Mouse (Mus musculus): ENCODE measurements around the gene Slc27a1.

Slc27a1 gene

DNA sequence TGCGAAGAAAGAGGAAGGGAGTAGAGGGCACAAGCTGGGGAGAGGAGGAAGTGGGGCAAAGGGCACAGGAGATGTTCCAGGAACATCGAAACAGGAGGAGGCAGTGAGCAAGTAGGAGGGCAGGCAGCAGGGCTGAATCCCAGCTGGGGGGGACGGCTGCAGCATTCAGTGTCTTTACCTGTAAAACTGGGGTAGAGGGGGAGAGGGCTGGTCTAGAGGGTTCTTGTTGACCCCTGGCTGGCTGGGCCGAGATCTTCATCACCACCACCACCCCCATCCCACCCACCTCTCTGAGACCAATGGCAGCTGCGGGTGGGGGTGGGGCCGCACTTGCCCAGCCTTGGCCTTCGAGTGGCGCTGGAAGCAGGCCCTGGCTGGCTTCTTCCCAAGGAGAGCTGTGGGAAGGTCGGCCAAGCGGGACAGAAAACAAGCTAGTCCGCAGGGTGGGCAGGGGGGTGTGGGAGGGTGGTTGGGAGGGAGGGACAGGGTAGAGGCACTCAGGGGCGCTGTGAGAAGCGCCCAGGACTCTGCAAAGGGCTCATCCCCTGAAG, at the start of gene Slc27a1:
TSS of gene Slc27a1 (plus strand) at position 496 of the 551 bp plus-strand sequence.
- DNase-seq = peak; percentile 60

DNA sequence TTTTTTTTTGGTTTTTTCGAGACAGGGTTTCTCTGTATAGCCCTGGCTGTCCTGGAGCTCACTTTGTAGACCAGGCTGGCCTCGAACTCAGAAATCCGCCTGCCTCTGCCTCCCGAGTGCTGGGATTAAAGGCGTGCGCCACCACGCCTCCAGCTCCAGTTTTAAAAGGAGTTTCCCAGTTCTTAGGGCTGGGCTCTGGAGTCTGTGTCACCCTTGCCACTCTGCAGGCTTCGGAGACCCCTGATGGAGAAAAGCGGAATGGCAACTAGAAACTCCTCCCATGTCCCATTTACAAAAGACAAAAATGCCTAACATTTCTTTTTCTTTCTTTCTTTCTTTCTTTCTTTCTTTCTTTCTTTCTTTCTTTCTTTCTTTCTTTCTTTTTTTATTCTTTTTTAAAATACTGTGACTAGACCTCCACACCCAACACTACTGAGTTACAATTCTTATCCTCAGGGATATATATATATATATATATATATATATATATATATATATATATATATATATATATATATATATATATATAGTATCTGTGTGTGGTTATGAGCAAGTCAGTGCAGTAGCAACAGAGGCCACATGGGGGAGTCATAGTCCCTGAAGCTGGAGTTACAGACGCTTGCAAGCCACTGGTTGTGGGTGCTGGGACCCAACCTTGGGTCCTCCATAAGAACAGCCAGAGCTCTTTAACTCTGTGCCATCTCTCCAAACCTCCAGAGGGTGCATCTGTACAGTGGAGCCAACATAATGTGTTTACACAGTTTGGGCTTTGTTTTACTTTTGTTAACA, 49.5 kb upstream of the Slc27a1 start:
- peak; percentile 57 for DNase-seq

DNA sequence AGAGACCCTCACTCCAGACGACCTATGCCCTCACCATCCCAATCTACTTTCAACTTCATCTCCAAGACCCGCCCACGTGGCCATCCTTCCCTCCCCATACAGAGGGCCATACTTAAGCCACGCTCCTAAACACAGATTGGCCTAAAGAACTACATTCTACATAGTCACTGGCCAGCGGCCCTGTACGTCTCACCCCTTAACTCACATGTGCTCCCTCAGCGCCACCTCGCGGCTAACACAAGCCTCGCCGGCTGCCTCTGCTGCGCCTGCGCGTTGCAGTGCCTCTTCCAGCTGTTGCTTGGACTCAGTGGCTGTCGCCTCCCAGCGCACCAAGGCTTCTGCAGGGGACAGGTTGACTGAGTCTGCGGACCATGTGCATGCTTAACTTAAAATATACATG, 47.0 kb upstream of the Slc27a1 start:
- peak; percentile 91 for DNase-seq

DNA sequence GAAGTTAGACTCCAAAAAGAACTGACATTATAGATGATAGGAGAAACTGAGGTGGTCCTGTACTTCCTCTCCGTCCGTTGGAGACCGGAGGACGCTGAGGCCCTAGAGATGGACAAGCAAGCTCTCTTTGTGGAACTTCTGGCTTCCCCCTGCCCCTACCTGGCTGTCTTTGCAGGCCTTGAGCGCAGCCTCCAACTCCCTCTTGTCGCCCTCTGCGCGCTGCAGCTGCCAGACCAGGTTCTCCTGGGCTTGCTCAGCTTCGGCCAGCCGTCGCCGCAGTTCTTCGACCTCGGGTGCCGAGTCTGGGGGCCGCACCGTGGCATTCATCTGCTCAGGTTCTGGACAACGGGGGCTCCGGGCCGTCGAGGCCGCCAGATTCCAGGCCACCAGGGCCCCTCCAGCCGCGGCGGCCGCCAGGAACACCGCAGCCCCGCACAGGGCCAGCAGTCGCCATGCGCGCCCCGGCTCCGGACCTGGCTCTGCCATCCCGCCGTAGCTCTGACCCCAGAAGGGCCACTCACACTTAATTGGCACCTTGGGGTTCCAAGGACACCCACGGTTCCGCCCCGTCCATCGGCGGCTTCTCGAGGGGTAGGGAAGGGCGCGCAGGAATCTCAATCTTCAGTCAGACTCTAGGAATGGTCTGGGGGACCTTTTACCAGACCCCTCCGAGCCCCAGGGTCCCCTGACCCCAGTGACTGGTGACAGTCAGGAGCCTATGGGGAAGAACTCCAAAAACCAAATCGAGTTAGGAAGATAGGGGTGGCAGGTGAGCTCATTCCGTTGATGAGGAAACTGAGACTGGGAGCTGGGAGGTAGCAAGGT, 43.2 kb upstream of the Slc27a1 start, which contains the start of gene Ccdc194:
TSS of gene Ccdc194 (minus strand) at position 486 of the 825 bp plus-strand sequence.
- DNase-seq = no peak

DNA sequence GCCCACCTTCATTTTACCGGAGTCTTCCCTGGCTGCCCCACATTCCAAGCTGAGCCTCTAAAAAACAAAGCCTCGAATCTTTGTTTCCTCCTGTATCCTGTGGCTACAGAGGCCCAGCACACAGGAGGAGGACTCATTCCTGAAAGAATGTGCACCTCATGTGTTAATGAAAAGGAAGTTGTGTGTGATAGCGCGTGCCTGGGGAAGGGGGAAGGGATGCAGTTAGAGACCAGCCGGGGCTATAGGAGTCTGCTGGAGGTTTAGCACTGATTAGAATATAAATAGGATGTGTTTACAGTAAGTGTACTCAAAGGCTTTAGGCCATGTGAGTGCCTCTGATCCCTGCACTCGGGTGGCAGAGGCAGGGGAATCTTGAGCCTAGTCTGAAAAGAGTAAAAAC, 42.4 kb upstream of the Slc27a1 start:
- no peak for DNase-seq

DNA sequence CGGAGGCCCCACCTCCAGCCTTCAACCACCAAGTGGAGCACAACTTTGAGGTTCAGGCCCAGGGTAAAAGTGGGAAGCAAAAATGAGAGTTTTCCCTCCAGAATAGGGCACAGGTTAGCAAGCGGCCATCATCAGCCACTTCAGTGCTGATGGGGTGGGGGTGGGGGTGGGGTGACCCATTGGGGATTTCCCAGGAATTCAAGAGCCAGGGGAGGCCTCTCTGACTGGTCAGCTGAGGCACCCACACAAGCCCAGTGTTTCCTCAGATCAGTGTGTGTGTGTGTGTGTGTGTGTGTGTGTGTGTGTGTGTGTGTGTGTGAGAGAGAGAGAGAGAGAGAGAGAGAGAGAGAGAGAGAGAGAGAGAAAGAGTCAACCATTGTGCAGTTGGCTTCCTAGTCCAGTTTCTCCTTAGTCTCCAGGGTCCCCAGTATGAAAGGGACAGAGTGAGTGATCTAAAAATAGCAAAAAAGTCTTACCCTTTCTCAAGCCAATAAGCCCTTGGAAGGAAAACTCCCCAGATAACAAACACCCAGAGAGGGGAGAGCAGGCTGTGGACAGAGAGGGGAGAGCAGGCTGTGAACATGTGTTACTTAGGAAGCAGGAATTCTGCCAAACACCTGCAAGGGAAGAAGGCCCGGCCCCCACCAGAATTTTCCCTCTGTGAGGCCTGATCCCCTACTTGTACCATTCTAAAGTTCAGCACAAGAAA, 41.4 kb upstream of the Slc27a1 start:
- no peak for DNase-seq

DNA sequence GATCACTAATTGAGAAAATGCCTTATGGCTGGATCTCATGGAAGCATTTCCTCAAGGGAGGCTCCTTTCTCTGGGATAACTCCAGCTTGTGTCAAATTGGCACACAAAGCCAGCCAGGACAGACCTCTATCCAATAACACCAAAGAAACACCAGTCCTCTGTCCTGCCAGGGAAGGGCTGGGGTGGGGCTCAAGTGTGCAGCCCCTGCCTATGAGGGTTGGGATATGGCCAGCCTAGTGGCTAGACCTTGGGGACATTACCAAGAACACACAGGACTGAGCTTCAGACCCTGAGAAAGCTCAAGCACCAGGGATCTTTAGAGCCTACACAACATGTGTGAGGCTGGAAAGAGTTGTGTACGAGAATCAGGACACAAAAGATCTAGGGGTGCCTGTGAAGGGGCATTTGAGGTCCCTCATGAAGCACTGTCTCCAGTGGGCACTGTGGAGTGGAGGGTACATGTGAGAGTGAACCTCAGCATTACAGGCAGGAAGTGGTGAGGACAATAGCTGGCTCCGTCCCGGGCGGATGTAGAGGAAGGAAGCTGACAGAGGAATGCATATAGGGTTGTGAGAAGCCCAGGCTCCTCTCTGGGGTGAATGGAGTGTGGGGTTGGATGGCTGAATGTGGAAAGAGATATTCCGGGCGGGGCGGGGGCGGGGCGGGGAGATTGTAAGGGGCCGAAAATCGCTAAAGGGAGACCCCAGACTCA, 40.2 kb upstream of the Slc27a1 start:
- DNase-seq = no peak

DNA sequence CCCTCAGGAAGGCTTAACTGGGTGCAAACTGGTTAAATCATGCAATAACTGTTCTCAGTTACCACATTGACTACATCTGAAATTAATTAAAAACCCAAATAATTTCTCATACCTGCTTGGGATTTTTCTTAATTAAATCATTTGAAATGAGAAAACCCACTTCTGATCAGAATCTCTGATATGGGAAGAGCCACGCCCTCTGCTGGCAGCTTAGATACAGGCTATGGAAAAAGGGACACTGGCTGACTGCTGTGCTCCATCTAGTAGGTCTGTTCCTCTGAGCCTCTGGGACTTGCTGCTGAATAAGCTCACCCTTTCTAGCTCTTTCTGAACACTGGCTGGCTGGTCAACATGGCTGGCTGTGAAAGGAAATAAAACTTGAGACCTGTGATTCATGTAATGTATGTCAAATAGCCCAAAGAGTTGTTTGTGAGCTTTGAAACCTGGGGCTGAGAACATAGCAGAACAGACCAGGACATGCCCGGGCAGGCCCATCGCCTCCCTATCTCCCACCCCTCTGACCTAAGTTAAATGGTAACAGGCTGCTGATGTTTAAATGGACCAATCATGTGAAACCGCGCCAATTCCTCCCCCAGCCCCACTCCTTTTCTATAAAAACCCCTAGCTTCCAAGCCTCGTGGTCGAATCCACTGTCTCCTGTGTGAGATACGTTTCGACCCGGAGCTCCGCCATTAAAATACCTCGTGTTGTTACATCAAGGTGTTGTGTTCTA, 37.8 kb upstream of the Slc27a1 start:
- DNase-seq = peak; percentile 40

DNA sequence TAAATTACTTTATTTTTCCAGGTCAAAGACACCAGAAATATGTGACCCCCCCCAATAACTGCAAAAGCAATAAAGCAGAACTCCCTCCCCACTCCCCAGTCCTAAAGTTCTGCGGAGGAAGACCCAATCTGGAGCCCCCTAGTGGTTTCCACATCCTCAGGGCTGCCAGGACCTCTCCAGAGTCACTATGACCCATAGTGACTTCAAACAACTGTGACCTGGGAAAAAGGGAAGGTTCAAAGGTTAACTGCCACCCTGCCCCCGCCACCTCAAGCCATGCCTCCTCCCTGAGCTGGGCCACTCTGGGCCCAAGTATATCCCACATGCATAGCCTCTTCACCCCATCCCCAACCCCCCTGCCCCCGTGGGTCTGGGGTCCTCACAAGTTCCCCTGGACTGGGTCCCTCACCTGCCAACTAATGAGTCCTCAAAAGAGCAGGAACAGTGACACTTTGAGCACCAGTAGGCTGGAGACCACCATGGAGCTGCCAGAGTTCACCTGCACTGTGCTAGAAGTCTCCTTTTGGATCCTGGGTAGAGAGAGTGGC, 34.3 kb upstream of the Slc27a1 start:
- DNase-seq = no peak

DNA sequence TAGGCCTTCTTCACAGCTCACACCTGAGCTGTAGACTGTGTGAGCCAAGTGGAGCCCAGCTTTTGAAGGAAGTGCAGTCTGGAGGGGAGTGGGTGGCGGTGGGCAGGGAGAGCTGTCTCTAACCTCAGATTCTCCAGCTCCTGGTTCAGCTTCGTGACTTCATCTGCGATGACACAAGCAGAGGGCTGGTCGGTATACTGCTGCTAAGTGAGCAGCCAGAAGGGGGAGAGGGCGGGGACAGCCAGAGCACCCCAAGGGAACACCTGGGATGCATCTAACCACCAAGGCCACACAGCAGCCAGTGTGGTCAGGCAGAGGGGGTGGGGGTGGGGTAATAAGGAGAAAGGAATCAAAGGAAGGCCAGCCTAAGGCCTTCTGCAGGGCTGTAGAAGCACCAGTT, 33.0 kb upstream of the Slc27a1 start:
- DNase-seq = no peak

DNA sequence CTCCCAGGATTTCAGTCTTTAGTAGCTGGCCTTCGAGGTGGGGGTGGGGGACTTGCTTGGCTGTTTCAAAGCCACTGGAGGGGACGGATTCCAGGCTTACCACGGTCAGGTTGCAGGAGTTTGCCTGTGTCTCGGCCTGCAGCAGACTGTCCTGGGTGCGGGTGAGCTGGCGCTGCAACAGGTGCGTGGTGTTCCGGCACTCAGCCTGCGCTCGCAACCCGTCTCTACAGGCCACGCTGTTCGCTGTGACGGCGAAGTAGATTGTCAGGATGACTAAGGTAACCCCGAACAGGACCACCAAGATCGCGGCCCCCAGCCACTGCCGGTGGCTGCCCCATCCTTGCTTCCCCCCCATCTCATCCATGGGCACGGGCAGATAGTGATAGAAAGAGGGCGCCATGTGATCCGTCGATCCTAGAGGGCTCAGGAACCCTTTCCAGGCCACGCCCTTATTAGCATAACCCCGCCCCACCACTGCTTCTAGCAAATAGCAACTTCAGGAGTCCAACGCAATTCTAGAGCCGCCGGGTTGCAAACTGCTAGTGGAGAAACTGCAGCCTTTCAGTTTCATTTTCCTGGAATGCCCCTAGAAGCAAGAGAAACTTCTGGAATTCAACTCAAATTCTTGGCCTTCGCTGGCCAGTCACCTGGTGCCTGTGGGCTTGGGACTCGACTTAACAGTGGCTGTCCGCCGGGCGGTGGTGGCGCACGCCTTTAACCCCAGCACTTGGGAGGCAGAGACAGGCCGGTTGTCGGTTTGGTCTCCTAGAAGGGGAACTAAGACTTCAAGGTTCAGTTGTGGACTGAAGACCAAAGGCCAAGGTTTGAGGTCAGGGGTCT, 31.4 kb upstream of the Slc27a1 start, which contains the start of gene Bst2:
TSS of gene Bst2 (minus strand) at position 429 of the 840 bp plus-strand sequence.
- DNase-seq = peak; percentile 44

DNA sequence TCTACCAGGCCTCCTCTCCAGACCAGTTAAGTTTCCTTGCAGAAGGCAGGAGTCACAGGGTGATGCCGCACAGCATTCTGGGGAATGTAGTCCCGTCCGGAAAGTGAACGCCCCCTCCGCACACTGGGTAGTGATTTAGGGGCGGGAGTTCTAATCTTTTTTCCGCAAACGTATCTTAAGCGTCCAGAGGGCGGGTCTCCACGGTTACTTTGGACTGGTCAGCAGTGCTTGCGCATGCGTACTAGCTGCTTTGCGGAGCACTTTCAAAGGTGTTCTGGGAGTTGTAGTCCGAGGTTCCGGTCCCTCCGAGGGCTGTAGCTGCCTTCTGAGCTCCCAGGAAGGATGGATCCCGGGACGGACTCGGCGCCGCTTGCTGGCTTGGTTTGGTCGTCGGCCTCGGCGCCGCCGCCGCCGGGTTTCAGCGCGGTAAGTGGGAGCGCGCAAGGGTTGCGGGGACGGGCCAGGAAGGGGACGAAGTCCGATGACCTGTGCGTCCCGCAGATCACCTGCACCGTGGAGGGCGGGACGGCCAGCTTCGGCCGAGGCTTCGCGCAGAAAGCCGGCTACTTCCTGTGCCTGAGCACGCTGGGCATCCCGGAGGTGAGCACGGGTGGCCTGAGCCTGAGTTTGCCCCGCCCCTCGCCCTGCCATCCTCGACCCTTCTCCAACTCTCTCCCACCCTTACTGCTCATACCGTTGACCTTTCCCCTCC, 25.9 kb upstream of the Slc27a1 start, which contains the start of gene Mvb12a:
TSS of gene Mvb12a (plus strand) at position 291 of the 712 bp plus-strand sequence.
- DNase-seq = peak; percentile 95

DNA sequence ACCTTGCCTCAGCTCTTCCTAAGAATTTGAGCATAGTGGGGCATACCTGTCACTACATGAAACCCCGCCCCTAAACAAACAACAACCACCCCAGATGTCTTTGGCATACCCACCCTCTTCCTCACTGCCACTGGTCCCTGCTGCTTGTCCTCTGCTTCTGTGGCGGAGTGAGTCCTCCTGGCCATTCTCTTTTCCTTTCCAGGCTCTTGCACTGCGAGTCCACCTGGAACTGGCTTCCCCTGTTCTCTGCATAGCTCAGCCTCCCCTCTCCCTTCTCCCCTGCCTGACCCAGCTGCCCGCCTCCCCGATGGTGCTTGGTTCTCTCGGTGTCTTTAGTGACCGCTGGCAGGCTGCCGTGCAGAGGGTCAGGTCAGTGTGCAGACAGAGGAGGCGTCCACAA, 24.9 kb upstream of the Slc27a1 start:
- no peak for DNase-seq

DNA sequence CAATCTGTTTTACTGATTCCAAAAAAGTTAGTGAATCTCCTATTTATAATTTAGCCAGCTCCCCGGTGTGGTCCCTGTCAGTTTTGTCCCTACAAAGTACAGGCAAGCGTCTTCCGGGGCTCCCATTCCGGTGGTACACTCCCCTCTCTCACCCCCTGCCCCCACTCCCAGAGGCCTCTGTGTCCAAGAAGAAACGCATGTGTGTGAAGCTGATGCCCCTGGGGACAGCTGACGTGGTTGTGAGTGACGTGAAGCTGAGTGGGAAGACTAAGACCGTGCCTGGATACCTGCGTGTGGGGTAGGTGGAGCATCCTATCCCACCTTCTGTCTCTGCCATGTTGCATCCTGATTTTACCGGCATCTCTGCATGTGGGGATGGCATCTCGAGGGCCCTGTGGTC, 23.6 kb upstream of the Slc27a1 start:
- DNase-seq = no peak

DNA sequence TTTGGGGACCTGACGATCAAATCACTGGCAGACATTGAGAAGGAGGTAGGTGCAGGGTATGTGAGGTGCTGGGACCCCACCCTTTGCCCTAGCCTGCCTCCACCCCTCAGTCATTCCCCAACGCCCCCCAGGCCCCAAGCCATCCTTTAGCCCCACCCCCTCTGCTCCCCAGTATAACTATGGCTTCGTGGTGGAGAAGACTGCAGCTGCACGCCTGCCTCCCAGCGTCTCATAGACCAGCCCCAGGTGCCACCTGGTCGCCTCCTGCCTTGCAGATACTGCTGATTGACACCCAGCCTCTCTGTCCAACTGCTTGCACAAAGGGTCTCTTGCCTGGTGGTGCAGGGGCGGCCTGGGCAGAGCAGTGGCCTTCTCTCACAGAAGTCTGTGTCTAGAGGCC, 21.1 kb upstream of the Slc27a1 start:
- no peak for DNase-seq

DNA sequence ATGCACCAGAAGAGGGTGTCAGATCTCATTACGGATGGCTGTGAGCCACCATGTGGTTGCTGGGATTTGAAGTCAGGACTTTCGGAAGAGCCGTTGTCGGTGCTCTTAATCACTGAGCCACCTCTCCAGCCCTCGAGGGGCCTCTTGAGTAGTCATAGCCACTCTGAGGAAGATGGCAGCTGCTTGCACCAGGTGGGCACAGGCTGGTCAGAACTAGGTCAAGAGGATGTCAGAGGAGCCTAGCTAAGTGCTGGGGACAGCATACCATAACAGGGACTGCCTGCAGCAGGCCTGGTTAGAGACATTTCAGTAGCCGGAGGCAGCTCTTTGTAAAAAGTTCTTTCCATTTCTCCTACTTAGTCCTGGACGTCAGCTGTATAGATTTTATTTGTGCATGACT, 17.9 kb upstream of the Slc27a1 start:
- DNase-seq = no peak

DNA sequence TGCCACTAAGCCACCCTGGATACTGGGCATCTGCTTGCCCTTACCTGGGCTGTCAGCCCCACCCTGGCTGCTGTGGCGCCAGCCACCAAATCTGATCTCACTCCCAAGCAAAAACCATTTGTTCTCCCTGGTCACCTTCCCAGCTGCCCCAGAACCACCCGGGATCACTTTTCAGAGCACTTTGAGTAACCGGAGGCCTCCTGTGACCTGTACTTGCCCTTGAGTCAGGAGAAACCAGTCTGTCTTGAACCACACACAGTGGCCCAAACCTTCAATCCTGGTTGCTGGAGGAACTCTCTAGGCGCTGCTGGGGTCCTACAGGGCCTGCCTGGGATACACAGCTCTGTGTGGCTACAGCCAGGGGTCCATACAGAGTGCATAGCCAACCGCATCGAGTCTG, 15.9 kb upstream of the Slc27a1 start:
- no peak for DNase-seq

DNA sequence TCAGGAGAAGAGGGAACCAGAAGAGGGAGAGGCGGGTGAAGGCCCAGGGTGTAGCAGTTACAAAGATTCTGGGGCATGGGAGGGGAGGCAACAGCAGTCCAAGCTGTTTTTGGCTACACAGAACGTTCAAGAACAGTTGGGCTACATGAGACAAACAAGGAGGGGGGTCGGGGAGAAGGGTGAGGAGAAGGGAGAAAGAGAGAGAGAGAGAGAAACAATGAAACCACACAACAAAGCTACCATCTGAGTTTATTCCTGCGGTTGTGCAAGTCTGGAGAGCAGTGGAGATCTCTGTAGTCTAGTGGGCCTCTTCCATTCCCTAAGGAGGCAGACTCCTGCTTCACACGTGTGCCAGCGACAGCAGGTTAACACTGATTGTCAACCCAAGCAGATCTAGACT, 14.7 kb upstream of the Slc27a1 start:
- DNase-seq = no peak

DNA sequence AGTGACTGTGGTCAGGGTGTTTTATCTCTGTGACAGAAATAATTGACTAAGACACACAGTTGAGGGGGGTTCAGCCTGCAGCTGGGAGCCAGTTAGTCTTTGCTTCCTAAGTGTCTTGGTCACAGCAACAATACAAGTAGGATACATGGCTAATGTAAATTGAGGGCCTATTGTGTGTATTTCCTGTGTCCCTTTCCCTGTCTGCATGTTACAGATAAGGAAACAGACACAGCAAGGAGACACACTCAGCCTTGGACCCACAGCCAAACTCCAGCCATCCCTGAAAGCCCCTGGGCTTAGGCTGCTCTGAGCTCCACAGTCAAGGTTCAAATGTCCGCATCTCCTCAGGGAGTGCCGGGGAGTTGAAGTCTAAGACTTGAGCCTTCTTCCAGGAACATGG, 14.0 kb upstream of the Slc27a1 start:
- no peak for DNase-seq

Measured in right cerebral cortex, postnatal 14 days (tissue).